Mouse (Mus musculus) right cerebral cortex, adult 18-20 months (tissue): ENCODE data around the gene Mapkapk3.

Experiments used
- DNase-seq: peaks from one replicate; pipeline ENCODE4 v3.0.0; 2022; ENCODE audit warnings: mixed read lengths

Gene Mapkapk3

GRCm38 (mm10) chr9:107288711-107289110 lies 966 bp downstream of the Mapkapk3 start:
- no peak for DNase-seq

DNA sequence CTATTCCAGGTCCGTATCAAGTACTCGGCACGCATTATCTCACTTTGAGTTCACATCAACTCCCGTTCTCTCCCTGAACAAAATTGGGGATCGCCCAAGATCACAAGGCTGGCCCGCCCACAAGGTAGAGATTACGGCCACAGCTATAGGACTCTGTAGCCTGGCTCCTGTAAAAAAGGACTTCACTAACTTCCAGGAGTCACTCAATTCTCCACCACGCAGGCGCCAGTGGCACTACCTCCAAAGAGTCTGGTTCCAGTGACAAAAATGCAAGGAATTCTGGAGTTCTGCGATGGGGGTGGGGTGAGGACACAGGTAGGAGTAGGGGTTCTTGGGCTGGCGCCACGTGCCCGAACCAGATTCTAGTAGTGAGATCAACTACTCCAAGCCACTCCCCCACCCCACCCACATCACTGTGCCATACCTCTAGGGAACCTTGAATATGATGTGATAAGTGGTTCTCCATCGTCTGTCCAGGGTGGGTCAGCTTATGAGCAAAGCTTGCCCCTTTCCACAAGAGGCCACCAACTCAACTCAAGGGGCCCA lies 1.5 kb downstream of the Mapkapk3 start:
- no peak for DNase-seq

DNA sequence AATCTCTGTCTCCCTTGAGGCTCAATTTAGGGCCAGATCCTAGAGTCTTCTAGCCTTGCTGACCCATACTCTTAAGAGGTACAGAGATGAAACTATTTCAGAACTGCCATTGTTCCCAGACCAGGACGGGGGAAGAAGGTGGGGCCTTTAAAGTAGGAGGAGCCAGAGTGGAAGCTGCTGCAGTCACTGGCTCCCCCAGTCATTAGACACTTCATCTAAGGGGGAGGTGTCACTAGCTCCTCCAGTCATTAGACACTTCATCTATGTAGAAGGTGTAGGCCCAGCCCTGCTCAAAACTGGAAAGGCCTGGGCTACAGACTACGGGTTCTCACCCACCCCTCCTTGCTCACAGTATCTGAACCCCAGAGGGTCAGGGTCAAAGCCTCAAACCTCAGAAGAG lies 2.4 kb downstream of the Mapkapk3 start:
- DNase-seq = no peak

DNA sequence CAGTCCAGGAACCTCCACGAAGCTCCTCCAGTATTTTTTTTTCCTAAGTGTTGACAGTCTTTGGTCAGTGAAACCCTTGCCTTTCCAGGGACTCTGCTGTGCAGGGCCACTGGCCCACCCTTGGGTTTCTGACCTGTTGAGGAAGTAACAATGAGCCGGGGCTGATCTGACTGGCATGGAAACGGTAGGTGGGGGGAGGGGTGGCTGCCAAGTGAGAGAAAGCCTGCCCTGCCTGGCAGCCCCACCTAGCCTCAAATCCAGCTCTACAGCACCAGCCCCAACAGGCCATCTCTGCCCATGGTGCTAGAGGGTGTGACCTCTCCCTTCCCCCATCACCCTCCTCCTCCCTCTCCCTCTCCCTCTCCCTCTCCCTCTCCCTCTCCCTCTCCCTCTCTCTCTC lies 4.7 kb downstream of the Mapkapk3 start:
- DNase-seq = no peak

DNA sequence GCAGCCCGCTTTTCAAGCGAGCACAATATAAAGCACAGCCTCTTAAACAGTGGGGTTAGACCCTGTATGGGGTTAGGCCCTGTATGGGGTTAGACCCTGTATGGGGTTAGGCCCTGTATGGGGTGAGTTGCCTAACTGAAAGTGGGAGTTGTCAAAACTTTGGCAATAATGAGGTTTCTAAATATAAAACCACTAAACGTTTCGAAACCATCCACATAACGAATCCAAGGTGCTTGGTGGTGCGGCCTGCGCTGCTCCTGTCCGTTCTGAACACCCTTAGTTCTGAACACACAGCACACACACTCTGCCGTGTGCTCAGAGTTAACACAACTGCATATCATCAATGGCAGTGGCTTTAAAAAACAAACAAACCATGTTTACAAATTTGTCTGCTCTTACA lies 6.7 kb downstream of the Mapkapk3 start:
- DNase-seq = no peak

- no peak for DNase-seq
Observed at GRCm38 (mm10) chr9:107281241-107281987, 8.3 kb downstream of the Mapkapk3 start.

- DNase-seq = no peak
Observed at GRCm38 (mm10) chr9:107280322-107281027, 9.2 kb downstream of the Mapkapk3 start.

DNA sequence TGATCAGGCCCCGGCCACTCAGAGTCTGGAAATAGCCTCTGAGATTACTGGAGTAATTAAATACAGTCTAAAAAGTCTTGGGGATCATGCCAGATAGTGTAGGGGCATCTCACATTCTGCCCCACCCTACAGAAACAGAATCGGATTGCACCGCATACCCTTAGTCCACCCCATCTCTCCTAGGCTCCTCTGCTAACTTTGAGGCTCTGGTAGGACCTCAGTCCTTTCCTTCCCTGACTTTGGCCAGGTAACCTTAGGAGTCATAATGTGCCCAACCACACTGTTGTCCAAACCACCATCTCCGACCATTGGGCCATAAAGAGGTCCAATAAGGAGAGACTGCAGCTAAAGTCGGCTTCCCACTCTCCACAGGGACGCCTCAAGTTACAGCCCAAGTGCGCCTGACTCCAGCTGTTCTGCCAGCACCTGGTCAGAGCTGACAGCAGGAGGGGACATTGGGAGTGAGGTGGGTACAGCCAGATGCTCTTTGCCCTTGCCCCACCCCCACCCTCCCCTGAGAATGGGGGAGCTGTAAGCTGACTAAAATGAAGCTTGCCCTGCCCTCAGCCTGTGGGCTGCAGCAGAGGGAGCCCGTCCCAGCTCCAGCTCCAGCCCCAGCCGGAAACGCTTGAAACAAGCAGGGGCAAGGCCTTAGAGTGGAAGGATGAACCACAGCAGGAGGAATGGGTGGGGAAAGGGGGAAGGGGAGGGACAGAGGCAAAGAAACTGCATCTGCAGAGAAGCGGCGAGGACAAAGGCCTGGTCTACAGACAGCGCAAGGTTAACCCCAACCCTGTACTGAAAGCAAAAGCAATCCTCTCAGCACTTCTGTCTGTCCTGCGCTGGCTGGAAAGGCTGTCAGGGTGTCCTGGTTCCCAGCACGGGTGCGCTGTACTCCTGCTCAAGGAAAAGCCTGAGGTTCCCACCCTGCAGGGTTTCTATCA lies 10.0 kb downstream of the Mapkapk3 start:
- DNase-seq = no peak

DNA sequence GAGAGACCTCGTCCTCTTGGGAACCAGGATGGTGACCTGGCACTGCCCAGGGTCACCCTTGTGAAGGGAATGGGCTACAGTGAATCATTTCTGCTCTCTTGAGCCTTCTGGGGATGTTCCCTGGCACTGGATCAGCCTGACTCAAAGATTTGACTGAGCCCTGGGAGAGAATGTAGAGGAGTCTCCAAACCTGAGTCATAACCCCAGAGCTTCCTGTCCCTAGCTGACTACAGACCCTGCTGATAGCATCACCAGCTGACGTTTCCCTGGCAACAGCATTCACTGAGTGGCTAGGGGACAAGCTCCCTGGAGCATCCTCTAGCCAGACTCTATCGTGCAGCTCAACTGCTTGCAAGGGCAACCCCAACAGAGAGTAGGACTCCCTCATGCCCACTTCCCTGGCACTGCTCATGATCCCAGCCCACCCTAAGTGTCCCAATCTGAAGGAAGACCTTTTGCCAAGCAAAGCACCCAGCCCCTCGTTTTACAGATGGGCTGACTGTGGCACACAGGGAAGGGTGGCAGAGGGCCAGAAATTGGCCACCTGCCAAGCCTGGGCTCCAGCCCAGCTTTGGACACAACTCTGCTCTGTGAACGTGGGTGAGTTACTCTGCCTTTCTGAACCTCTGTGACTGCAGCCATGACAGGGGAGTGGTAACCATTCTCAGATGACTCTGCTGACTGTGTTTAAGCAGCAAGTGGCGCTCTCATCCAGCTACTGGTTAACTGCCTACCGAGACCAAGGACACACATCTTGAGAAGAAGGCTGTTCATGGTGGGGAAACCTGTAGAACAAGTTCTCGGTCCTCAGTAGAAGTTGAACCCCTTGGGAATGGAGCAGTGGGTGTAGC lies 10.9 kb downstream of the Mapkapk3 start:
- no peak for DNase-seq

DNA sequence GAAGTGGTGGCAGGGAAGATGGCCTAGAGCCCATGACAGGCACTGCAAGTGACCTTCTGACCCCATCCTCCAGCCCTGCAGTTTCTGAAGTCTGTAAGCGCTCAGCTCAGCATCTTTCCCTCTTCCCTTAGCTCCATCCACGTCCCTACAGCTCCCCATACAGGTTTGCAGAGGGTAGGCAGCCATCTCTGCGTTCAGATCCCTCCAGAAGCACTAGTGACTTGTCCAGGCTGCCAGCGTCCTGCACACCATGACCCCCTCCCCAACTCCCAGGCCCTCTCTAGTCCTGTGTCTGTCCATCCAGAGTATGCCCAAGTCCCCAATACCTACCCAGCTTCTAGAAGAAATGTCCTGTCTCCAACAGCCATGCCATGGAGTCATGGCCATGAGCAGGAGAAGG lies 11.6 kb downstream of the Mapkapk3 start:
- DNase-seq = peak; percentile 34

- no peak for DNase-seq
Observed at GRCm38 (mm10) chr9:107277603-107278002, 12.1 kb downstream of the Mapkapk3 start.

GRCm38 (mm10) chr9:107275710-107276109 lies 14.0 kb downstream of the Mapkapk3 start:
- no peak for DNase-seq

- DNase-seq = no peak
Observed at GRCm38 (mm10) chr9:107274751-107275150, 14.9 kb downstream of the Mapkapk3 start.

GRCm38 (mm10) chr9:107273184-107273583 lies 16.5 kb downstream of the Mapkapk3 start:
- no peak for DNase-seq

- DNase-seq = no peak
Observed at GRCm38 (mm10) chr9:107272284-107272683, 17.4 kb downstream of the Mapkapk3 start.

GRCm38 (mm10) chr9:107271177-107271938 lies 18.3 kb downstream of the Mapkapk3 start:
- DNase-seq = no peak

DNA sequence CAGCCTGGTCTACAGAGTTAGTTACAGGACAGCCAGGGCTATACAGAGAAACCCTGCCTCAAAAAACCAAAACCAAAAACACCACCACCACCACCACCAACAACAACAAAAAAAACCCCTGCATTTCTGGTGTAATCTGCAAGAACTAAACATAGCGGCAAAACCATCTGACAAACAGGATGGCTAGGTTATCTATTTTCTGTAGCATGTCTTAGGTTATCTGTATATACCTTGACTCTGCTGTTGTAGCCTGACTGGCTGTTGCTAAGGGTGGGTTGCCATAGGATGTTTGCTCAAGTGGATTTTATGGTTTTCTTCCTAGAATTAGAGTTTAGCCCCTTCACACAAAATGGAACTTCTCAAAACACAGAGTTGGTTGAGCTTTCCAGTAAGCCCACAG lies 19.9 kb downstream of the Mapkapk3 start:
- DNase-seq = no peak

DNA sequence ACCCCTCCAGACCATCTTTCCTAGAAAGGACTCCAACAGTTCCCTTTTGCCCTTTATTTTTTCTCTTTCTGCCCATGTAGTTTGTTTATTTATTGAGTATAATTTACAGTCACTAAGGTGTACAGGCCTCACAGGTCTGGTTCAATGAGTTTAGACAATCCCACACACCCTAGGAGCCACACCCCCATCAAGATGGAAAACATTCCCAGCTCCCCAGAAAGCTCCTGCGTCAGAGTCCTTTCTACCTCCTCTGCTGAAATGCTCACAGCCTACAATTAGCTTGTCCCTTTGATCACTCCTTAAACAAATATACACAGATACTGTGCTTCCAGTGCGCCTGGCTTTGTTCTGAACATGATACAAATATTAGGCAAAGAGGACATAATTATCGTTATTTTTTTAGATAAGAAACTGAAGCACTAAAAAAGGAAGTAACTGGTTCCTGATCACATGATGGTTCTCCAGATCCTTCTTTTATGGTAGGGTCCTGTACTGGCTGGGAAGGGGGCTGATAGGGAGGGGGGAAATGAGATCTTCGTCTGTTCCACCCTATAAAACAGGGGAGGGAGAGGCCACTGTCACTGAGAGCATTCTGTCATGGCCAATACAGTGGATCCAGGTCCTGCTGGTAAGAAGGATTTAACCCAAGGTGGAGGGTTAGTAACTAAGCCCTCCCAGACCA lies 21.8 kb downstream of the Mapkapk3 start:
- no peak for DNase-seq

- DNase-seq = no peak
Observed at GRCm38 (mm10) chr9:107267028-107267427, 22.6 kb downstream of the Mapkapk3 start.

- no peak for DNase-seq
Observed at GRCm38 (mm10) chr9:107264731-107265130, 24.9 kb downstream of the Mapkapk3 start.

- no peak for DNase-seq
Observed at GRCm38 (mm10) chr9:107263912-107264311, 25.8 kb downstream of the Mapkapk3 start.
